Mouse (Mus musculus): ENCODE results near the gene A130010J15Rik. TPM values are rescaled to one million over a fixed set of nuclear protein-coding genes. Genes with fewer than 3 reads are reported as not detected.

The A130010J15Rik gene
- polyA plus RNA-seq, 1 experiment from 2014 or later, result 11.7 TPM

- no peaks in the 10 kb centered on the region for H3K27me3 ChIP-seq (ENCODE audit: control insufficient read depth, insufficient read depth, low read length)
- H3K27ac ChIP-seq (ENCODE audit: low read length), result peak within 1 kb of the TSS; percentile 58; the same call in 1 of the 2 replicates
- no peaks in the 10 kb centered on the region for H3K4me1 ChIP-seq (ENCODE audit: control insufficient read depth, insufficient read depth, low read length)
- no peaks in the 10 kb centered on the region for H3K9me3 ChIP-seq (replicated peaks; ENCODE audit: control insufficient read depth, low read length)
- H3K4me2 ChIP-seq (ENCODE audit: low read depth, low read length), result peak within 1 kb of the TSS; percentile 32
- peak; percentile 74 for ATAC-seq (replicated peaks; ENCODE audit: extremely low read depth, insufficient read depth, low FRiP score)
- WGBS, result 52% methylated on average over 5 of the region's 5 CpGs
- peak within 1 kb of the TSS; percentile 22; the same call in 1 of the 2 replicates for H3K9ac ChIP-seq (ENCODE audit: low read length)
- H3K4me3 ChIP-seq (ENCODE audit: low read length), result peak within 1 kb of the TSS; percentile 34
- no peaks in the 10 kb centered on the region for H3K36me3 ChIP-seq (ENCODE audit: control insufficient read depth, insufficient read depth)
These were observed 33.5 kb downstream of the A130010J15Rik start, which contains the start of gene Traf3ip3 for GRCm38 (mm10) chr1:193201383-193201778. Gene Traf3ip3, minus strand, starts transcription at chr1:193201703.

GRCm38 (mm10) chr1:193203821-193204220, 36.0 kb downstream of the A130010J15Rik start:
- Histone ChIP-seq H3K36me3 (ENCODE audit: control insufficient read depth, insufficient read depth) (no peaks in the 10 kb centered on the region), H3K9me3 (replicated peaks; ENCODE audit: control insufficient read depth, low read length) (no peaks in the 10 kb centered on the region), H3K4me3 (ENCODE audit: low read length) (no peak overlapping the region), H3K27ac (ENCODE audit: low read length) (no peak overlapping the region), H3K27me3 (ENCODE audit: control insufficient read depth, insufficient read depth, low read length) (no peaks in the 10 kb centered on the region), H3K9ac (ENCODE audit: low read length) (no peak overlapping the region), H3K4me1 (ENCODE audit: control insufficient read depth, insufficient read depth, low read length) (no peaks in the 10 kb centered on the region), H3K4me2 (ENCODE audit: low read depth, low read length) (no peak overlapping the region)
- no peak for ATAC-seq (replicated peaks; ENCODE audit: extremely low read depth, insufficient read depth, low FRiP score)
- 67% methylated on average over 2 of the region's 2 CpGs for WGBS

- 92% methylated on average over 2 of the region's 2 CpGs for WGBS
- no peak for ATAC-seq (replicated peaks; ENCODE audit: extremely low read depth, insufficient read depth, low FRiP score)
- no peaks in the 10 kb centered on the region for H3K36me3 ChIP-seq (ENCODE audit: control insufficient read depth, insufficient read depth)
These were observed 37.6 kb downstream of the A130010J15Rik start for GRCm38 (mm10) chr1:193205431-193205830.

GRCm38 (mm10) chr1:193207503-193207902, 39.7 kb downstream of the A130010J15Rik start, which contains the start of gene Lamb3:
Gene Lamb3, plus strand, starts transcription at chr1:193207699.
- H3K9ac ChIP-seq (ENCODE audit: low read length), result no peak within 1 kb of the TSS
- no peak within 1 kb of the TSS for H3K27ac ChIP-seq (ENCODE audit: low read length)
- H3K4me1 ChIP-seq (ENCODE audit: control insufficient read depth, insufficient read depth, low read length), result no peaks in the 10 kb centered on the region
- no peak within 1 kb of the TSS for H3K4me3 ChIP-seq (ENCODE audit: low read length)
- H3K36me3 ChIP-seq (ENCODE audit: control insufficient read depth, insufficient read depth), result no peaks in the 10 kb centered on the region
- no peaks in the 10 kb centered on the region for H3K27me3 ChIP-seq (ENCODE audit: control insufficient read depth, insufficient read depth, low read length)
- ATAC-seq (replicated peaks; ENCODE audit: extremely low read depth, insufficient read depth, low FRiP score), result no peak
- no peak within 1 kb of the TSS for H3K4me2 ChIP-seq (ENCODE audit: low read depth, low read length)
- 77% methylated on average over 3 of the region's 3 CpGs for WGBS
- H3K9me3 ChIP-seq (replicated peaks; ENCODE audit: control insufficient read depth, low read length), result no peaks in the 10 kb centered on the region

More at GRCm38 (mm10) chr1:193205431-193205830, 37.6 kb downstream of the A130010J15Rik start:
- H3K4me3 ChIP-seq (ENCODE audit: low read length), result no peak overlapping the region
- no peaks in the 10 kb centered on the region for H3K4me1 ChIP-seq (ENCODE audit: control insufficient read depth, insufficient read depth, low read length)
- H3K27me3 ChIP-seq (ENCODE audit: control insufficient read depth, insufficient read depth, low read length), result no peaks in the 10 kb centered on the region
- H3K27ac ChIP-seq (ENCODE audit: low read length), result no peak overlapping the region
- H3K4me2 ChIP-seq (ENCODE audit: low read depth, low read length), result no peak overlapping the region
- H3K9ac ChIP-seq (ENCODE audit: low read length), result no peak overlapping the region
- no peaks in the 10 kb centered on the region for H3K9me3 ChIP-seq (replicated peaks; ENCODE audit: control insufficient read depth, low read length)

GRCm38 (mm10) chr1:193208178-193208577, 40.3 kb downstream of the A130010J15Rik start:
- no peak overlapping the region for H3K27ac ChIP-seq (ENCODE audit: low read length)

GRCm38 (mm10) chr1:193211371-193211770, 43.5 kb downstream of the A130010J15Rik start:
- Histone ChIP-seq H3K27ac (ENCODE audit: low read length) (no peak overlapping the region), H3K9me3 (replicated peaks; ENCODE audit: control insufficient read depth, low read length) (no peaks in the 10 kb centered on the region), H3K4me1 (ENCODE audit: control insufficient read depth, insufficient read depth, low read length) (no peaks in the 10 kb centered on the region), H3K27me3 (ENCODE audit: control insufficient read depth, insufficient read depth, low read length) (no peaks in the 10 kb centered on the region), H3K4me2 (ENCODE audit: low read depth, low read length) (no peak overlapping the region), H3K36me3 (ENCODE audit: control insufficient read depth, insufficient read depth) (no peaks in the 10 kb centered on the region), H3K9ac (ENCODE audit: low read length) (no peak overlapping the region), H3K4me3 (ENCODE audit: low read length) (no peak overlapping the region)
- 58% methylated on average over 5 of the region's 5 CpGs for WGBS
- ATAC-seq (replicated peaks; ENCODE audit: extremely low read depth, insufficient read depth, low FRiP score), result peak; percentile 24; the same call in 1 of the 2 replicates

More at GRCm38 (mm10) chr1:193208178-193208577, 40.3 kb downstream of the A130010J15Rik start:
- no peaks in the 10 kb centered on the region for H3K4me1 ChIP-seq (ENCODE audit: control insufficient read depth, insufficient read depth, low read length)
- no peaks in the 10 kb centered on the region for H3K36me3 ChIP-seq (ENCODE audit: control insufficient read depth, insufficient read depth)
- H3K4me3 ChIP-seq (ENCODE audit: low read length), result no peak overlapping the region
- no peak overlapping the region for H3K4me2 ChIP-seq (ENCODE audit: low read depth, low read length)
- H3K9me3 ChIP-seq (replicated peaks; ENCODE audit: control insufficient read depth, low read length), result no peaks in the 10 kb centered on the region
- 33% methylated on average over 2 of the region's 2 CpGs for WGBS
- H3K27me3 ChIP-seq (ENCODE audit: control insufficient read depth, insufficient read depth, low read length), result no peaks in the 10 kb centered on the region
- peak; percentile 63 for ATAC-seq (replicated peaks; ENCODE audit: extremely low read depth, insufficient read depth, low FRiP score)
- H3K9ac ChIP-seq (ENCODE audit: low read length), result no peak overlapping the region

GRCm38 (mm10) chr1:193214053-193214452, 46.2 kb downstream of the A130010J15Rik start:
- ATAC-seq (replicated peaks; ENCODE audit: extremely low read depth, insufficient read depth, low FRiP score), result no peak

GRCm38 (mm10) chr1:193216000-193216399, 48.2 kb downstream of the A130010J15Rik start:
- Histone ChIP-seq H3K9ac (ENCODE audit: low read length) (no peak overlapping the region), H3K9me3 (replicated peaks; ENCODE audit: control insufficient read depth, low read length) (no peaks in the 10 kb centered on the region), H3K36me3 (ENCODE audit: control insufficient read depth, insufficient read depth) (no peaks in the 10 kb centered on the region), H3K4me1 (ENCODE audit: control insufficient read depth, insufficient read depth, low read length) (no peaks in the 10 kb centered on the region), H3K4me3 (ENCODE audit: low read length) (no peak overlapping the region), H3K4me2 (ENCODE audit: low read depth, low read length) (no peak overlapping the region), H3K27me3 (ENCODE audit: control insufficient read depth, insufficient read depth, low read length) (no peaks in the 10 kb centered on the region), H3K27ac (ENCODE audit: low read length) (no peak overlapping the region)
- no peak for ATAC-seq (replicated peaks; ENCODE audit: extremely low read depth, insufficient read depth, low FRiP score)
- 68% methylated on average over 3 of the region's 3 CpGs for WGBS

More at GRCm38 (mm10) chr1:193214053-193214452, 46.2 kb downstream of the A130010J15Rik start:
- WGBS, result 54% methylated on average over 5 of the region's 5 CpGs
- no peak overlapping the region for H3K9ac ChIP-seq (ENCODE audit: low read length)
- H3K4me3 ChIP-seq (ENCODE audit: low read length), result no peak overlapping the region
- H3K9me3 ChIP-seq (replicated peaks; ENCODE audit: control insufficient read depth, low read length), result no peaks in the 10 kb centered on the region
- H3K27ac ChIP-seq (ENCODE audit: low read length), result no peak overlapping the region
- H3K4me1 ChIP-seq (ENCODE audit: control insufficient read depth, insufficient read depth, low read length), result no peaks in the 10 kb centered on the region
- no peak overlapping the region for H3K4me2 ChIP-seq (ENCODE audit: low read depth, low read length)
- H3K36me3 ChIP-seq (ENCODE audit: control insufficient read depth, insufficient read depth), result no peaks in the 10 kb centered on the region
- H3K27me3 ChIP-seq (ENCODE audit: control insufficient read depth, insufficient read depth, low read length), result no peaks in the 10 kb centered on the region

GRCm38 (mm10) chr1:193220408-193220807, 52.6 kb downstream of the A130010J15Rik start:
- no peak for ATAC-seq (replicated peaks; ENCODE audit: extremely low read depth, insufficient read depth, low FRiP score)
- no peak overlapping the region for H3K9ac ChIP-seq (ENCODE audit: low read length)
- no peak overlapping the region for H3K4me2 ChIP-seq (ENCODE audit: low read depth, low read length)
- no peaks in the 10 kb centered on the region for H3K36me3 ChIP-seq (ENCODE audit: control insufficient read depth, insufficient read depth)
- 51% methylated on average over 5 of the region's 5 CpGs for WGBS
- no peak overlapping the region for H3K4me3 ChIP-seq (ENCODE audit: low read length)
- no peaks in the 10 kb centered on the region for H3K27me3 ChIP-seq (ENCODE audit: control insufficient read depth, insufficient read depth, low read length)
- H3K4me1 ChIP-seq (ENCODE audit: control insufficient read depth, insufficient read depth, low read length), result no peaks in the 10 kb centered on the region
- no peak overlapping the region for H3K27ac ChIP-seq (ENCODE audit: low read length)
- H3K9me3 ChIP-seq (replicated peaks; ENCODE audit: control insufficient read depth, low read length), result no peaks in the 10 kb centered on the region
